Mouse (Mus musculus) left cerebral cortex, adult 8-10 months (tissue): ENCODE measurements around the gene Cdh10. TPM values are rescaled to one million over a fixed set of nuclear protein-coding genes. Genes with fewer than 3 reads are reported as not detected.

ENCODE experiments used
- DNase-seq, 2 experiments: peaks; one replicate each; pipeline ENCODE4 v3.0.0; 2022; ENCODE audit warnings: low spot score in 2 of 2
- total RNA-seq, 4 experiments: library from RNA; stranded (reverse); gene quantifications; 2 replicates each; pipeline ENCODE4 v1.2.4; 2022

Cdh10 gene
- total RNA-seq, 4 experiments from 2014 or later = 47.3 to 54.4 (median 49.9) TPM

DNA sequence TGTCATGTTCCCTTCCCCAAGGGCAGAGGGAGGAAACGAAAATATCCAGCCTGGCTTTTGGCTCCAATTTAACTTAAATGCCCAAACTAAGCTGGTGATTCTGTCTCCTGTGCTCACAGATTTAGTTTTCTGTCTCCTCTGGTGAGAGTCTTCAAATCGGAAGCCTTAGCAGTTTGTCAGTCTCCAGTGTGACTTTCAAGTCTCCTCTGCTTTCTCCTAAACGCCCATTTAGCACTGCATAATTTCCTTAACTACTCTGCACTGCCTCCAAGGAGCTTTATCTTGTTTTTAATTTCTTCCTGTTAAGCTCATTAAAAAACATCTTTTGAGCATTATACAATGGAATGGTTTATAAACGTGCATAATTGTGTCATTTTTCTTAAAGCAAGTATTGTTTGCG is 156.3 kb downstream of the Cdh10 start:
- DNase-seq = no peak

DNA sequence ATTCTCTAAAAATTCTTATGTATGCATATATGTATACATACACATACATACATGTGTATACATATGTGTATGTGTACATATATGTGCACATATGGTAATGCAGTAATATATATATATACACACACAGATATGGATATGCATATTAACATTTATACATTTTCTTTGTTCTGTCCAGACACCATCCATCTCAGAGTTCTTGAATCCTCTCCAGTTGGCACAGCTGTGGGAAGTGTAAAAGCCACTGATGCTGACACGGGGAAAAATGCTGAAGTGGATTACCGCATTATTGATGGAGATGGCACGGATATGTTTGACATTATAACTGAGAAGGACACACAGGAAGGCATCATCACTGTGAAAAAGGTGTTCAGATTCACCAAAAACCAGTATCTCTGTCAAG is 166.1 kb downstream of the Cdh10 start:
- no peak for DNase-seq

DNA sequence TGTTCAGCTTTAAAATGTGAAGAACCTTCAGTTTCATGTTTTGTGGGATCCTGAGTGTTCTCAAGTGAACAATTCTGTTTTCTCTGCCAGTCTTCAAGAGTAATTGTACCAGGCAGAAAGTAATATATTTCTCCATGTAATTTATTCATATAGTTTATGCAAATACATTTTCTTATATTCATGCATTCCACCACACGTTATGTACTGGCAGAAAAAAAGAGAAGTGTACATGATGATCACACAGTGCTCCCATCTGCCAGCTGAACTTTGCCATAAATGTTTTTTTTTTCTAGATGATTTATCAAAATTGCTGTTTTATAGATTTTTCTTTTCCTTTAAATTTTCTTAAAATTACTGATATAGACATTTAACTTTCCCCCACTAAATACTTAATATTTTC is 168.9 kb downstream of the Cdh10 start:
- no peak for DNase-seq

DNA sequence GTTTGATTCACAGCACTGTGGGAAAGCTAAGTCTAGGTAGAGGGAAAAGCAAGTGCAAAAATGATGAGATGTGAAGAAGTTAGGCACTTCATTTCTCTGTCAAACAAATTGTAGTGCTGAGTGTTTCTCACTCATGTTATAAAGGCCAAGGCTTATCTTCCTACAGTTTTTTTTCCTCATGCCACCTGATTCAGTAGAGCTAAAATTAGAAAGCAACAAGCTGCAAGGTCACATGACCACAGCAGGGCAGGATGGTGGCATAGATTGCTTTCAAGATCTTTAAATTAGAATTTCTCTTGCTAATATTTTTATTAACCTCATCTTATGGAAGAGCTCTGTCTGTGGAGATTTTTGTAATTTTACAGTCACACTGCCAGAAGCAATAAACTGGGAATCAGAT is 174.8 kb downstream of the Cdh10 start:
- DNase-seq = no peak

DNA sequence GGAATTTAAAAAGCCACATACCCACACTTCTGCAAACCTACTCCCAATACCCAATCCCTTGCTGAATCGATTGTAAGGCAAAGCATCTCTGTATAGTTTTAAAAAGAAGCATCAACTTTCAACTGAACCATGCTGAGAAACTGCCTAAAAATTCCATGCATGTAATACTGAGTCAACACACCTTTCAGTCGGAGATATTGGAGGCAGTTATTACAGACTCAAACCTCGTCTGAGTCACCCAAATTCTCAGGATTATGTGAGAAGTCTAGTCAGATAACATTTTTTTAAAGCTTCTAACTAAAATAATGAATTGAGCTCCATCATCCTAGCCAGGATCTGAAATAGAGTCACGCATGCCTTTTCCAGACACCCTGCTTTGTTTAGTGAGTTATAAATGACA is 175.5 kb downstream of the Cdh10 start:
- no peak for DNase-seq

DNA sequence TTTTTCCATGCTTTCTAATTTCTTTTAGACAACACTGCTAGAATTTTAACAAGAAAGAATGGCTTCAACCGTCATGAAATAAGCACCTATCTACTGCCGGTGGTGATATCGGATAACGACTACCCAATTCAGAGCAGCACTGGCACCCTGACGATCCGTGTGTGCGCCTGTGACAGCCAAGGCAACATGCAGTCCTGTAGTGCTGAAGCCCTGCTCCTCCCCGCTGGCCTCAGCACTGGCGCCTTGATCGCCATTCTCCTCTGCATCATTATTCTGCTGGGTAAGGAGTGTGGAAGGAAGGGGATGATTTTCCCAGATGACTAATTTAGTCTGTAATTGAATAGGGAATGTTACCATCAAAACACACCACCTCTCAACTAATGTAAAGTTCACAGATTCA is 192.1 kb downstream of the Cdh10 start:
- no peak for DNase-seq

DNA sequence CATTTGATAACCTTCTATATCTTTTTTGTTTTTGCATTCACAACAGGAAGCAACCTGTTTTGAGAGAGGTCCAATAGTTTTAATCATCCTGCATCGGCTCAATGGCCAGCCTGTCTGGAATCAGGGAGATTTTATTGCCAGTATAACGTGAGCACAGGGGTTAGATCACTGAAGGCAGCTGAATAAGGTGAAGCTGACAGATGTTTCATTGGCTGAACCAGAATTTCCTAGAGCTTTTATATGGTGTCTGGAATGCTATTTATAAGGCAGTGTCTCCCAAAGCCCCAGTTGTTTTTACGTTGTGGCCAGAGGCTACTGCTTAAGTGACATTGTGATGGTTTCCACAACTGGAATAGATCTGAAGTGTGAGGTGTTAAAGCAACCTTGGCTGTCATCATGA is 214.2 kb downstream of the Cdh10 start:
- DNase-seq = no peak

DNA sequence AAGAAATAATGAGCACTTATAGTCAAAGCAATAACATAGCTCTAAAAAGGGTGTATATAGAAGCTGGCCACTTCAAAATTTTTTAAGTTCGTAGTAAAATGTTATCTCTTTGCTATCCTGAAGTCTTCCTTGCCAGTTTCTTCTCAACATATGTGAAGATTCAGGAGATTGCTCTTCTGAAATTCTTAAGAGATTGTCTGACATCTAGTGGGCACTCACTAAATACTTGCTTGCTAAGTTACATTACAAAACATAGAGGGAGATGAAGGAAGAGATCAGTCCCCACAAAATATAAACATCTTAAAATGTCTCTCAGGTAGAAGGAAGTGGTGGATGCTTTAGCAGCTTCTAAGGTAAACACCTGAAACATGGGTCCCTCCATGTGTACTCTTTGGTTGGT is 221.3 kb downstream of the Cdh10 start:
- DNase-seq = no peak
